Mouse (Mus musculus): Measurements from ENCODE around the gene Golga3. TPM values are rescaled to one million over a fixed set of nuclear protein-coding genes. Genes with fewer than 3 reads are reported as not detected.

The Golga3 gene
- polyA plus RNA-seq (2021): 33.5 TPM

- in situ Hi-C loops (cut with MboI; ENCODE audit: low pct_unique_long_range_greater_than_20kb): no loop called here
- CTCF ChIA-PET: interaction anchor here (1.4 to 2.4 kb wide), 2 partner anchors 9 to 10 kb away, joined by 6 to 11 read pairs; no protein-coding TSS in a partner anchor
- DNase-seq (ENCODE audit: low read depth, low spot score): peak; percentile 75
- POLR2A ChIA-PET: interaction anchor here (0.6 to 1.6 kb wide), 2 partner anchors 11 to 30 kb away, joined by 3 to 8 read pairs; no protein-coding TSS in a partner anchor
- no peak for TF ChIP-seq CTCF (IDR thresholded peaks at IDR 0.05)
- ATAC-seq: peak; percentile 94
- H3K27me3 ChIP-seq: no peaks in the 10 kb centered on the region
Measured at GRCm38 (mm10) chr5:110176362-110177020, at the start of gene Golga3. Gene Golga3 (plus strand): TSS chr5:110176701.

GRCm38 (mm10) chr5:110135293-110136086, 41.0 kb upstream of the Golga3 start, which contains the start of gene Chfr:
Gene Chfr (plus strand): TSS chr5:110135842.
- POLR2A ChIA-PET: interaction anchor here (1.1 kb wide), 1 partner anchor 40 kb away, joined by 3 read pairs; no protein-coding TSS in a partner anchor
- no peaks in the 10 kb centered on the region for H3K27me3 ChIP-seq
- no peak for TF ChIP-seq CTCF (IDR thresholded peaks at IDR 0.05)
- ATAC-seq (peak; percentile 100), DNase-seq (ENCODE audit: low read depth, low spot score) (peak; percentile 97)
- CTCF ChIA-PET: interaction anchor here (1.1 kb wide), 1 partner anchor 78 kb away, joined by 3 read pairs; no protein-coding TSS in a partner anchor
- in situ Hi-C loops (cut with MboI; ENCODE audit: low pct_unique_long_range_greater_than_20kb): loop anchor here (10.0 kb wide), 1 partner anchor 581 kb away; the partner anchor contains the start of gene Crlf2

DNA sequence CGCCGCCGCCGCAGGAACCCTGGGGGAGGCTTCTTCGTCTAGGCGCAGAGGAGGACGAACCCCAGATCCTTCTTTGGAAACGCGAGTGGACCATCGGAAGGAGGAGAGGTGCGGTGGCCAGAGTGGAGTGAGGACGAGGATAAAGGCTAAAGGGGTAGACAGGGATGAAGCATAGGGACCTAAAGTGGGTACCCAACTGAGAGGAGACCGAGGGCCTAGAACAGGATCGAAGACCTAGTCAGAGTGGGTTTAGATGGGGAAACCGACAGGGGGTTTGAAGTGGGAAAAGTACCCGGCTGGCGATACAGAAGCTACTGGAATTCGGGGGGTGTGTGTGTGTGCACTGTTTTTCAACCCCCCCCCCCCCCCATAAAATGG, 40.4 kb upstream of the Golga3 start:
- ChIA-PET CTCF (interaction anchor here (1.1 kb wide), 1 partner anchor 79 kb away, joined by 3 read pairs; no protein-coding TSS in a partner anchor), POLR2A (no interaction called here)
- in situ Hi-C loops (cut with MboI; ENCODE audit: low pct_unique_long_range_greater_than_20kb): loop anchor here (10.0 kb wide), 1 partner anchor 581 kb away; the partner anchor contains the start of gene Crlf2
- DNase-seq (ENCODE audit: low read depth, low spot score) (peak; percentile 6), ATAC-seq (peak; percentile 29)
- no peak for TF ChIP-seq CTCF (IDR thresholded peaks at IDR 0.05)
- no peaks in the 10 kb centered on the region for H3K27me3 ChIP-seq

DNA sequence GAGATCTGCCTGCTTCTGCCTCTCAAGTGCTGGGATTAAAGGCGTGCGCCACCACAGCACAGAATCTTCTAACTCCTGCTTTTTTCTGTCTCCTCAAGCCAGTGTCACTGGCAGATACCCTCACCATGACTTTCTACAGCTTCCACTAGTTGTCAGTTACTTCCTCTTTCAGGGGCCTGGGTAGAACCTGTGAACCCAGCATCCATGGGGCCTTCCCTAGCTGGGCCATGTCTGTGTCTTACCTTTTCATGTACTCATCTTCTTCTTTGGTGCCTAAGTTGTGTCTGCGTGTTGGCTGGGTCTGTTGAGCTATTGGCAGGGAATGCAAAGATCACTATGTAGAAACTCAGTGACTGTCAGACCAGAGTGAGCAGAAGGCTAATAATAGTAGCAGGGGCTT, 38.7 kb upstream of the Golga3 start:
- DNase-seq (ENCODE audit: low read depth, low spot score) (no peak), ATAC-seq (no peak)
- ChIA-PET CTCF (no interaction called here), POLR2A (no interaction called here)
- in situ Hi-C loops (cut with MboI; ENCODE audit: low pct_unique_long_range_greater_than_20kb): loop anchor here (10.0 kb wide), 1 partner anchor 583 kb away; the partner anchor contains the start of gene Crlf2
- H3K27me3 ChIP-seq: no peaks in the 10 kb centered on the region
- no peak for TF ChIP-seq CTCF (IDR thresholded peaks at IDR 0.05)

GRCm38 (mm10) chr5:110139325-110139724, 37.2 kb upstream of the Golga3 start:
- ChIA-PET CTCF (interaction anchor here (0.9 to 1.6 kb wide), 3 partner anchors 18 to 82 kb away, joined by 3 to 4 read pairs (median 3); no protein-coding TSS in a partner anchor), POLR2A (interaction anchor here (0.6 kb wide), 1 partner anchor 567 kb away, joined by 3 read pairs; no protein-coding TSS in a partner anchor)
- no peak for TF ChIP-seq CTCF (IDR thresholded peaks at IDR 0.05)
- no peak for ATAC-seq
- H3K27me3 ChIP-seq: no peaks in the 10 kb centered on the region
- in situ Hi-C loops (cut with MboI; ENCODE audit: low pct_unique_long_range_greater_than_20kb): loop anchor here (10.0 kb wide), 1 partner anchor 585 kb away; the partner anchor contains the start of gene Crlf2
- no peak for DNase-seq (ENCODE audit: low read depth, low spot score)

DNA sequence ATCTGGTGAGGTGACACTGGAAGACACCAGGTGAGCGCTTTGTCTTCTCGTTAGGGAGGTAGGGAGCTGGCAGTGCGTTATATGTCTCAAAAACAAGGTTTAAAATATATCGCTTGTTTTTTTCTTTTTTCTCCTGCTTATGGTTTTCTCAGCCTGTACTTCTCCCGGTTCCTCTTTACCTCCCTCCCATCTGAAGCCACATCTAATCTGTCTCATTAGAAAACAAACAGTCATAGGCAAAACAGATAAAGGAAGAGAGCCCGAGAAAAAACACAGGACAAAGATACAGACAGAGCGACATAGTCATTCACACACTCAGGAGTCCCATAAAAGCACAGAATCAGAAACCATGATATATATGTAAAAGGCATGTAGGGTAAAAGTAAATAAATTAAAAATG, 36.1 kb upstream of the Golga3 start:
- ATAC-seq: no peak
- no peaks in the 10 kb centered on the region for H3K27me3 ChIP-seq
- TF ChIP-seq CTCF (IDR thresholded peaks at IDR 0.05): no peak
- CTCF ChIA-PET: interaction anchor here (1.6 kb wide), 1 partner anchor 44 kb away, joined by 3 read pairs; no protein-coding TSS in a partner anchor
- no peak for DNase-seq (ENCODE audit: low read depth, low spot score)
- POLR2A ChIA-PET: no interaction called here
- in situ Hi-C loops (cut with MboI; ENCODE audit: low pct_unique_long_range_greater_than_20kb): no loop called here

DNA sequence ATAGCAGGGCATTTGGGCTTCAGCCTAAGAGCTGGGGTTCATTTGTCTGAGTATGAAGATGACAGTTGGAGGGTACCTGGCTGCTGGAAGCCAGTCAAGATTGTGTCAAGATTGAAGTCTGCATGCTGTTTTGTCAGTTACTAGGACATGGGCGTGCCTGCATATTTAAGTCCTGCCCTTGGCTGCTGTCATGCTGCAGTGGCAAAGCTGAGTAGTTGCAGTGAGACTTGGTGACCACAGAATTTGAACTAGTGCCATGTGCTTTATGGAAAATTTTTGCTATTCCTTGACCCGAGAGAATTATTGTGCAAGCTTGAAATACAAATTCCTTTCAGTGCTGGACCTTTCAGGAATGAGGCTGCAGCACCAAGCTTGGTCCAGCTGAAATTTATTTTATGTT, 34.2 kb upstream of the Golga3 start:
- in situ Hi-C loops (cut with MboI; ENCODE audit: low pct_unique_long_range_greater_than_20kb): no loop called here

GRCm38 (mm10) chr5:110143007-110143406, 33.5 kb upstream of the Golga3 start:
- ATAC-seq: no peak
- ChIA-PET POLR2A (no interaction called here), CTCF (interaction anchor here (0.8 to 1.1 kb wide), 2 partner anchors 10 to 27 kb away, joined by 3 read pairs; no protein-coding TSS in a partner anchor)
- H3K27me3 ChIP-seq: no peaks in the 10 kb centered on the region
- TF ChIP-seq CTCF (IDR thresholded peaks at IDR 0.05): peak; percentile 60
- in situ Hi-C loops (cut with MboI; ENCODE audit: low pct_unique_long_range_greater_than_20kb): no loop called here
- no peak for DNase-seq (ENCODE audit: low read depth, low spot score)

More for the DNA sequence above, 34.2 kb upstream of the Golga3 start:
- DNase-seq (ENCODE audit: low read depth, low spot score) (no peak), ATAC-seq (no peak)
- POLR2A ChIA-PET: no interaction called here
- no peak for TF ChIP-seq CTCF (IDR thresholded peaks at IDR 0.05)
- no peaks in the 10 kb centered on the region for H3K27me3 ChIP-seq
- CTCF ChIA-PET: interaction anchor here (1.1 kb wide), 1 partner anchor 28 kb away, joined by 3 read pairs; no protein-coding TSS in a partner anchor

DNA sequence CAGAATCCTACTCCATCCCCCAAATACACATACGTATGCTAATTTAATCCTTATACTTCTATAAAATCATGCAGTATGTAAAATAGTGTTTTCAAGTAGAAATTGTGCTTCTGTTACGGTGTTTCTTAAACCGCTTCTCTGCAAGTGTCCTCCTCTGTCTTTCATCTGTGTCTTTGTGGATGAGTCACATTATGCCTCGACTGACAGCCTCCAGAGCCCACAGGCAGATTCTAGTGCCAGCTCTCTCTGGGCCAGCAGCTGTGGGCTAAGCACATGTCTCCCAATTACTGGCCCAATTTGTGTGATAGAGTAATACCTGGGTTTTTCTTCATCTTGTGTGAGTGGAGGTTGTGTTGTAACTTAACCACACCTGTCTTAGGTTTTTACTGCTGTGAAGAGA, 7.1 kb upstream of the Golga3 start:
- ChIA-PET POLR2A (no interaction called here), CTCF (interaction anchor here (2.1 kb wide), 1 partner anchor 12 kb away, joined by 6 read pairs; no protein-coding TSS in a partner anchor)
- no peak for TF ChIP-seq CTCF (IDR thresholded peaks at IDR 0.05)
- H3K27me3 ChIP-seq: no peaks in the 10 kb centered on the region
- in situ Hi-C loops (cut with MboI; ENCODE audit: low pct_unique_long_range_greater_than_20kb): no loop called here
- no peak for ATAC-seq
- DNase-seq (ENCODE audit: low read depth, low spot score): no peak

DNA sequence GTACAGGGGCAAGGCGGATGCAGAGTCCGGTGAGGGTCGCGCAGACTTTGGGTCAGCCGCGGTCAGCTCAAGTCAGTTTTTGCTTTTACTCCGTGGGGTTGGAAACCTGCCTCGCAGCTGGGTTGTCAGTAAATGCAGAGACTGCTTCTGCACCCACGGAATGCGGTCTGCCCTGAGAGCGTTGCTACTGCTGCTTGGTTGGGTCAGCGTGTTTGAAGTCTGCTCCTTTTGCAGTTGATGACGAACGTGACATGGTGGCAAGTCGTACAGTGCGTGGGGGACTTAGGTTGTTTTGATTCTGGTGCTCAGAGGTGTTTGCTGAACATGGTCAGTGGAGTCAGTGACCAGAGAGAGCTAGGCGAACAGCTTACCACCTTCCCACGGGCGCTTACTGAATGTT, 520 bp downstream of the Golga3 start:
- CTCF ChIA-PET: no interaction called here
- ATAC-seq: peak; percentile 28

More for the DNA sequence above, 520 bp downstream of the Golga3 start:
- in situ Hi-C loops (cut with MboI; ENCODE audit: low pct_unique_long_range_greater_than_20kb): no loop called here
- POLR2A ChIA-PET: interaction anchor here (0.6 kb wide), 2 partner anchors 29 to 487 kb away, joined by 3 read pairs; no protein-coding TSS in a partner anchor
- no peak for TF ChIP-seq CTCF (IDR thresholded peaks at IDR 0.05)
- DNase-seq (ENCODE audit: low read depth, low spot score): no peak
- H3K27me3 ChIP-seq: no peaks in the 10 kb centered on the region
